Mouse (Mus musculus): Measurements from ENCODE around the gene Acoxl. TPM values are rescaled to one million over a fixed set of nuclear protein-coding genes. Genes with fewer than 3 reads are reported as not detected.

The Acoxl gene
- polyA plus RNA-seq, 1 experiment = not detected

GRCm38 (mm10) chr2:127841402-127841801, 2.7 kb downstream of the Acoxl start:
- H3K27ac ChIP-seq (ENCODE audit: insufficient read depth, low read depth, low read length) = no peak overlapping the region
- H3K4me3 ChIP-seq (ENCODE audit: insufficient read depth, low read depth, low read length) = no peak overlapping the region
- TF ChIP-seq POLR2A (IDR thresholded peaks at IDR 0.05; ENCODE audit: insufficient read depth, low read depth, low read length) (no peak), CTCF (IDR thresholded peaks at IDR 0.05; ENCODE audit: insufficient read depth, low read depth, low read length) (no peak)
- WGBS = 87% methylated on average over 1 of the region's 1 CpGs
- no peaks in the 10 kb centered on the region for H3K4me1 ChIP-seq (ENCODE audit: control insufficient read depth, insufficient read depth, low read length)

- no peak overlapping the region for H3K4me3 ChIP-seq (ENCODE audit: insufficient read depth, low read depth, low read length)
- no peak overlapping the region for H3K27ac ChIP-seq (ENCODE audit: insufficient read depth, low read depth, low read length)
- H3K4me1 ChIP-seq (ENCODE audit: control insufficient read depth, insufficient read depth, low read length) = no peaks in the 10 kb centered on the region
- TF ChIP-seq POLR2A (IDR thresholded peaks at IDR 0.05; ENCODE audit: insufficient read depth, low read depth, low read length) = no peak
- no peak for TF ChIP-seq CTCF (IDR thresholded peaks at IDR 0.05; ENCODE audit: insufficient read depth, low read depth, low read length)
- WGBS = 74% methylated on average over 3 of the region's 3 CpGs
Observed at GRCm38 (mm10) chr2:127842421-127842820, 3.7 kb downstream of the Acoxl start.

- WGBS = 52% methylated on average over 7 of the region's 7 CpGs
- no peaks in the 10 kb centered on the region for H3K4me1 ChIP-seq (ENCODE audit: control insufficient read depth, insufficient read depth, low read length)
- TF ChIP-seq CTCF (IDR thresholded peaks at IDR 0.05; ENCODE audit: insufficient read depth, low read depth, low read length) = no peak
- TF ChIP-seq POLR2A (IDR thresholded peaks at IDR 0.05; ENCODE audit: insufficient read depth, low read depth, low read length) = no peak
- H3K27ac ChIP-seq (ENCODE audit: insufficient read depth, low read depth, low read length) = no peak overlapping the region
- H3K4me3 ChIP-seq (ENCODE audit: insufficient read depth, low read depth, low read length) = no peak overlapping the region
Observed at GRCm38 (mm10) chr2:127845346-127845982, 6.8 kb downstream of the Acoxl start.

DNA sequence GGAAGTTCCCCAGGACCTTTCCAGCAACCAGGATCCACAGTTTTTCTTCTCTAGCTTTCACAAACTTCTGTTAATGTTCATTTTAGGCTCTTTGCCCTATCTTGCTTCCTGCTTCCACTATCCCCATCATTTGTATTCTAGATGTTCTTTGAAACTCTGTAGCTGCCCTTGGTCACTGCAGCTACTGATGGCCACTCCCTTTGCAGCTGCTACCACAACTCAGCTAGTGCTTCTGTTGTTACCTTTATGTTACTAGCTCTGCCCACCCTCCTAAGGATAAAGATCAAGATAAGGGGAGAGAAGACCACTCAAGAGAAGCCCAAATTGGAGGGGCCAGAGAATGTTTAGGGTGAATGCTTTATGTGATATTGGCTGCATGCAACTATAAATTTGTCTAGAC, 7.3 kb downstream of the Acoxl start:
- Histone ChIP-seq H3K4me3 (ENCODE audit: insufficient read depth, low read depth, low read length) (no peak overlapping the region), H3K4me1 (ENCODE audit: control insufficient read depth, insufficient read depth, low read length) (no peaks in the 10 kb centered on the region), H3K27ac (ENCODE audit: insufficient read depth, low read depth, low read length) (no peak overlapping the region)
- TF ChIP-seq POLR2A (IDR thresholded peaks at IDR 0.05; ENCODE audit: insufficient read depth, low read depth, low read length) (no peak), CTCF (IDR thresholded peaks at IDR 0.05; ENCODE audit: insufficient read depth, low read depth, low read length) (no peak)

DNA sequence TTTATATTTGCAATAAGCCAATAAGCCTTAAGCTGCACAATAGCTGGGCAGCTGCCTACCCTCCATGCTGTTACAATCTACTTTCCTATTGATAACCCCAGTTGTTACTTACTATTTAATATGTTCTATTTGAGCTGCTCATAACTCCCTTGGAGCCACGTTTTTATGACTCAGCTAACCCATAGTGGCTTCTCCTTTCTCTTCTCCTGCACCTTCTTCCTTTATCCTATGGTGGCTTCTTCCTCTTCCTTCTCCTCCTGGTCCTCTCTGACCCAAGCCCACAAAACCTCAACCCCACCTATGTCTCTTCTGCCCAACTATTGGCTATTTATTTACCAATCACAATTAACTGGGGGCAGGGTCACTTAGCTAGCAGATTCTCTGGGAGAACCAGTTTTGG, 7.9 kb downstream of the Acoxl start:
- 39% methylated on average over 1 of the region's 1 CpGs for WGBS
- TF ChIP-seq POLR2A (IDR thresholded peaks at IDR 0.05; ENCODE audit: insufficient read depth, low read depth, low read length) (no peak), CTCF (IDR thresholded peaks at IDR 0.05; ENCODE audit: insufficient read depth, low read depth, low read length) (no peak)

DNA sequence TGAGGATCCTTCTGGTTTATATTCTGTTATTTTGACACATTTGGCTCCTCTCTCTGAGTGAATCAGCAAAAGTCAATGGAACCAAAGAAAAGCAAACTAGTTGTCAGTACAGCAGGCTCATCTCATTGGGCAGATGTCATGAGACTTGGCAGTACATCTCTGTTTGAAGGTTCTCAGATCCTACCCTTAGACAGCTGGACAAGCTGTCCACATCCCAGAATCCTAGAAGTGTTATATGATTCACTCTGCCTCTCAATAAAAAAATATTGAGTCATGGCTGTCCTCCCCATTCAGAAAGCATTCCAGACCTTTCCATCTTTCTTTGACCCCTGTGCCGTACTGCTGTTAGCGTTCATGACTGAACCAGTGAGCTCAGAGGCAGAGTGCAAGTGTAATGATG, 11.7 kb downstream of the Acoxl start:
- 95% methylated on average over 2 of the region's 2 CpGs for WGBS
- no peak overlapping the region for H3K27ac ChIP-seq (ENCODE audit: insufficient read depth, low read depth, low read length)
- H3K4me3 ChIP-seq (ENCODE audit: insufficient read depth, low read depth, low read length) = no peak overlapping the region
- 0 out of 2 replicates have a peak, but pooled peaks cover 5% of the 10 kb centered on the region for H3K4me1 ChIP-seq (ENCODE audit: control insufficient read depth, insufficient read depth, low read length)
- no peak for TF ChIP-seq CTCF (IDR thresholded peaks at IDR 0.05; ENCODE audit: insufficient read depth, low read depth, low read length)
- no peak for TF ChIP-seq POLR2A (IDR thresholded peaks at IDR 0.05; ENCODE audit: insufficient read depth, low read depth, low read length)

More for the DNA sequence above, 7.9 kb downstream of the Acoxl start:
- Histone ChIP-seq H3K27ac (ENCODE audit: insufficient read depth, low read depth, low read length) (no peak overlapping the region), H3K4me3 (ENCODE audit: insufficient read depth, low read depth, low read length) (no peak overlapping the region), H3K4me1 (ENCODE audit: control insufficient read depth, insufficient read depth, low read length) (no peaks in the 10 kb centered on the region)

DNA sequence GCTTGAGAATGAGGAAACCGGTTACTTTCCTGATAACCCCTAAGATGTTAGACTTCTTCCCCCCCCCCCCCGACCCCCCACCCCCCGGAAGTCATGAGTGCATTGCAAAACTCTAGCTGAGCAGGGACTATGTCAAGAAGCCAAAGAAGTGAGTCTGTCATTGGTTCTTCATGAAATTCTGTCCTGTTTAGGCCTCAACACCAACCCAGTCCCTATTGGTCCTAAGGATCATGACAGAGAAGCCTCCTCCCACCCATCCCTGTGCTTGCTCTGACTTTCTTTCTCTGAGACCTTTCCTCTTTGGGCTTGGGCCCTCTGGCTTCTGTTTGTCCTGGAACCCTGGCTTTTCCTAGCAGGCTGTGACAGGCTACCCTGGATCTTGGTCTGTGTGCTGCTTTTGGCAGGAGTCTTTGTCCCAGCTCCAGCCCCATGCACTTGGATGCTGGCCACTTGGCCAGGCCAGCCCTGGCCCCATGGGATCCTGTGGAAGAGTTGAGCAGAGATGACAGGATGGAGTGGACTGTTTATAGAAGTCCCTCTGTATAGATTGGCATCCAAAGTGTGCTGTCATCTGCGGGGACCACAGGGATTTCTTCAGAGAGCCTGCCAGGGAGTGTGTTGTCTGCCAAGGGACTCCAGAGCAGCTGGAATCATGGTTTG, 15.8 kb downstream of the Acoxl start:
- H3K27ac ChIP-seq (ENCODE audit: insufficient read depth, low read depth, low read length) = no peak overlapping the region
- H3K4me1 ChIP-seq (ENCODE audit: control insufficient read depth, insufficient read depth, low read length) = 0 out of 2 replicates have a peak, but pooled peaks cover 5% of the 10 kb centered on the region
- WGBS = 34% methylated on average over 4 of the region's 4 CpGs
- TF ChIP-seq POLR2A (IDR thresholded peaks at IDR 0.05; ENCODE audit: insufficient read depth, low read depth, low read length) (no peak), CTCF (IDR thresholded peaks at IDR 0.05; ENCODE audit: insufficient read depth, low read depth, low read length) (no peak)
- H3K4me3 ChIP-seq (ENCODE audit: insufficient read depth, low read depth, low read length) = no peak overlapping the region

GRCm38 (mm10) chr2:127864381-127864780, 25.7 kb downstream of the Acoxl start:
- Histone ChIP-seq H3K4me3 (ENCODE audit: insufficient read depth, low read depth, low read length) (no peak overlapping the region), H3K4me1 (ENCODE audit: control insufficient read depth, insufficient read depth, low read length) (no peaks in the 10 kb centered on the region), H3K27ac (ENCODE audit: insufficient read depth, low read depth, low read length) (no peak overlapping the region)
- 84% methylated on average over 4 of the region's 4 CpGs for WGBS
- TF ChIP-seq POLR2A (IDR thresholded peaks at IDR 0.05; ENCODE audit: insufficient read depth, low read depth, low read length) (no peak), CTCF (IDR thresholded peaks at IDR 0.05; ENCODE audit: insufficient read depth, low read depth, low read length) (no peak)

- WGBS = 85% methylated on average over 5 of the region's 5 CpGs
- no peak for TF ChIP-seq POLR2A (IDR thresholded peaks at IDR 0.05; ENCODE audit: insufficient read depth, low read depth, low read length)
- Histone ChIP-seq H3K27ac (ENCODE audit: insufficient read depth, low read depth, low read length) (no peak overlapping the region), H3K4me1 (ENCODE audit: control insufficient read depth, insufficient read depth, low read length) (no peaks in the 10 kb centered on the region), H3K4me3 (ENCODE audit: insufficient read depth, low read depth, low read length) (no peak overlapping the region)
Observed at GRCm38 (mm10) chr2:127881063-127881462, 42.4 kb downstream of the Acoxl start.

Data from olfactory bulb, adult 2 months (tissue).